Mouse (Mus musculus): ENCODE measurements at regions not wholly inside any gene's neighbourhood (a gene's known extent, or its start where the extent isn't known, plus 50 kb on each side); places are given as distances from the start of the nearest gene placed in this dataset.

DNA sequence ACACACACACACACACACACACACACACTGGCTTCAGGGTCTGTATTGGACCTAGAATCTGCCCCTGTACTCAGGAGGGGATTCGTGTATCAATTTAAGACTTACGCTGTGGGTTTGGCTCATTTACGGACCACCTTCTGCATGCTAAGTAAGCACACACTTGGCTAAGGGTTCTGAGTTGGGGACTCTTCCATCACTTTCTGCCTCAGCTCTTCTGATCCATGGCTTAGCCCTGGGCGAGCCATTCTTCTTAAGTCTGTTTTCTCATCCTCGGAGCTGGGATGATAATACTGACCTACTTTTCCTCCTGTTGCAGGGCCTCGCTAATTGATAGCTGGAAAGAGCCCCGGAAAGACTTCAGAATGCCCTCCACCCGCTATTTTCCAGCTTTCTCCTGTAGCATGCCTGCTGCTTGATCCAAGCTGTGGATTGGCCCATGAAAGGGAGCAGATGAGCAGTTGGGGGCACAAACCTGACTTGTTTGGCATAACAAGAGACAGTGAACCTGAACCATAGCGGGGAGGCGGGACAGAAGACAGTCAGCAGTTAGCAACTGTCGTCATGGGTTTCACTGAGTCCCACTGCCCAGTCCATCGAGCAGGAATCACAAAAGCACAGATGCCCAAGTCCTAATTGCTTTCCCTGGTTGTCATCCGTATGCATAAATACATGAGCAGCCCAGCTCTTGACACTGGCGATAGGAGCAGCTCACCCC, 294.9 kb upstream of the Stt3b start:
- no peak for TF ChIP-seq POLR2A (IDR thresholded peaks at IDR 0.05; ENCODE audit: borderline replicate concordance, extremely low read depth, insufficient read depth, insufficient read length, poor library complexity, severe bottlenecking)
- no peak for TF ChIP-seq CTCF (IDR thresholded peaks at IDR 0.05; ENCODE audit: borderline replicate concordance, extremely low read depth, insufficient read depth, insufficient read length)
